Mouse (Mus musculus) limb, embryonic 11.5 days (tissue): ENCODE measurements around the gene Hes3. TPM values are rescaled to one million over a fixed set of nuclear protein-coding genes. Genes with fewer than 3 reads are reported as not detected.

Experiments used
- polyA plus RNA-seq: library from polyadenylated mRNA; unstranded; fragments of >200 nt; fragmentation: Nextera tagmentation; extraction: Ambion mirVana; gene quantifications from 2 replicates; pipeline ENCODE4 v1.2.1, GENCODE M21; 2014

Hes3 gene
- polyA plus RNA-seq, 1 experiment from 2014 or later = not detected

Other genes with a start within 250 kb of the Hes3 start
- 8.8 and 8.9 TPM in 2 replicates for gene Plekhg5, start 219.2 kb downstream of the Hes3 start, polyA plus RNA-seq
- gene Tnfrsf25, start 175.7 kb downstream of the Hes3 start, polyA plus RNA-seq = 0.38 and 0.79 TPM in 2 replicates
- gene Espn, start 139.3 kb downstream of the Hes3 start, polyA plus RNA-seq = 1.6 and 1.9 TPM in 2 replicates
- not detected in 2 replicates for gene Hes2, start 132.8 kb downstream of the Hes3 start, polyA plus RNA-seq
- 32.1 and 33.3 TPM in 2 replicates for gene Acot7, start 113.5 kb downstream of the Hes3 start, polyA plus RNA-seq
- 3.3 and 3.4 TPM in 2 replicates for gene Gpr153, start 17.4 kb downstream of the Hes3 start, polyA plus RNA-seq
- 28.3 and 29.9 TPM in 2 replicates for gene Icmt, start 5.6 kb upstream of the Hes3 start, polyA plus RNA-seq
- gene Rnf207, start 27.3 kb upstream of the Hes3 start, polyA plus RNA-seq = 0.19 and 0.92 TPM in 2 replicates
- gene Rpl22, start 34.1 kb upstream of the Hes3 start, polyA plus RNA-seq = 453 and 467 TPM in 2 replicates
- 0.05 TPM in 1 of 2 replicates, not detected in the other for gene Chd5, start 47.0 kb upstream of the Hes3 start, polyA plus RNA-seq
- gene Nphp4, start 185.0 kb upstream of the Hes3 start, polyA plus RNA-seq = 2.6 and 2.7 TPM in 2 replicates
- gene Kcnab2, start 186.2 kb upstream of the Hes3 start, polyA plus RNA-seq = 3.6 and 3.7 TPM in 2 replicates